Mouse (Mus musculus) heart, adult 10 weeks (tissue): ENCODE data around the gene Gm21961. TPM values are rescaled to one million over a fixed set of nuclear protein-coding genes. Genes with fewer than 3 reads are reported as not detected.

Experiments used
- polyA plus RNA-seq: library from polyadenylated mRNA; stranded (reverse); fragments of 350-450 nt; fragmentation: Illumina TruSeq; extraction: RNeasy Lipid Tissue Mini Kit (QIAGEN cat#74804); gene quantifications from one replicate; pipeline ENCODE4 v1.2.3, GENCODE M21; 2014; ENCODE audit warnings: low read depth, low replicate concordance

Gm21961 gene
- polyA plus RNA-seq, result not detected

GRCm38 (mm10) chr15:65014804-65015203, at the start of gene Gm21961:
Gm21961 (minus strand) TSS chr15:65014904.

Other genes with a start within 250 kb of the Gm21961 start
- gene Gm21798, start 197.2 kb downstream of the Gm21961 start, polyA plus RNA-seq, result not detected